Mouse (Mus musculus): ENCODE measurements around the gene Plvap. TPM values are rescaled to one million over a fixed set of nuclear protein-coding genes. Genes with fewer than 3 reads are reported as not detected.

The Plvap gene
- total RNA-seq, 2 experiments from 2014 or later, result 179 to 185 TPM

Other genes with a start within 250 kb of the Plvap start
- 10 to 100 TPM; 43.8 to 47.6 TPM for gene Myo9b, start 239.0 kb downstream of the Plvap start, total RNA-seq (2021)
- 10 to 100 TPM; 22.2 to 26.2 TPM for gene Haus8, start 238.8 kb downstream of the Plvap start, total RNA-seq (2021)
- 100 to 1,000 TPM; 210 to 221 TPM for gene Use1, start 144.9 kb downstream of the Plvap start, total RNA-seq (2021)
- gene Ocel1, start 140.5 kb downstream of the Plvap start, total RNA-seq (2021), result 10 to 100 TPM; 12.0 to 13.6 TPM
- gene Nr2f6, start 129.8 kb downstream of the Plvap start, total RNA-seq (2021), result 10 to 100 TPM; 67.6 to 70.6 TPM
- 10 to 100 TPM; 21.6 to 21.8 TPM for gene Ushbp1, start 116.0 kb downstream of the Plvap start, total RNA-seq (2021)
- 100 to 1,000 TPM; 108 to 109 TPM for gene Babam1, start 114.9 kb downstream of the Plvap start, total RNA-seq (2021)
- 10 to 100 TPM; 13.5 to 14.6 TPM for gene Ankle1, start 105.7 kb downstream of the Plvap start, total RNA-seq (2021)
- 10 to 100 TPM; 58.9 to 65.9 TPM for gene Abhd8, start 48.1 kb downstream of the Plvap start, total RNA-seq (2021)
- 10 to 100 TPM; 87.7 to 89.8 TPM for gene Mrpl34, start 46.8 kb downstream of the Plvap start, total RNA-seq (2021)
- gene Dda1, start 42.6 kb downstream of the Plvap start, total RNA-seq (2021), result 10 to 100 TPM; 61.2 to 61.4 TPM
- 10 to 100 TPM; 25.9 to 26.3 TPM for gene Ano8, start 25.8 kb downstream of the Plvap start, total RNA-seq (2021)
- gene Gtpbp3, start 23.6 kb downstream of the Plvap start, total RNA-seq (2021), result 10 to 100 TPM; 30.6 to 32.0 TPM
- under 1 TPM in 1 of 2 experiments, not detected in 1; 0.25 TPM for gene Ccdc194, start 14.0 kb upstream of the Plvap start, total RNA-seq (2021)
- gene Bst2, start 25.7 kb upstream of the Plvap start, total RNA-seq (2021), result 10 to 100 TPM; 39.6 to 46.0 TPM
- 10 to 100 TPM; 74.5 to 76.0 TPM for gene Mvb12a, start 31.2 kb upstream of the Plvap start, total RNA-seq (2021)
- gene Tmem221, start 47.1 kb upstream of the Plvap start, total RNA-seq (2021), result 1 to 10 TPM; 4.4 to 4.5 TPM
- under 1 TPM; 0.25 to 0.65 TPM for gene Nxnl1, start 54.8 kb upstream of the Plvap start, total RNA-seq (2021)
- 100 to 1,000 TPM; 110 to 111 TPM for gene Slc27a1, start 57.1 kb upstream of the Plvap start, total RNA-seq (2021)
- 100 to 1,000 TPM; 136 to 144 TPM for gene Pgls, start 80.4 kb upstream of the Plvap start, total RNA-seq (2021)
- gene Fam129c, start 85.9 kb upstream of the Plvap start, total RNA-seq (2021), result 1 to 10 TPM; 3.4 to 4.3 TPM
- 10 to 100 TPM; 74.6 to 78.2 TPM for gene Colgalt1, start 99.2 kb upstream of the Plvap start, total RNA-seq (2021)
- 10 to 100 TPM; 11.7 to 12.9 TPM for gene Unc13a, start 160.0 kb upstream of the Plvap start, total RNA-seq (2021)
- gene Jak3, start 164.5 kb upstream of the Plvap start, total RNA-seq (2021), result 10 to 100 TPM; 17.7 to 19.3 TPM
- gene Insl3, start 177.5 kb upstream of the Plvap start, total RNA-seq (2021), result 1 to 10 TPM; 6.8 to 8.5 TPM
- 1 to 10 TPM; 4.4 to 5.0 TPM for gene B3gnt3, start 190.0 kb upstream of the Plvap start, total RNA-seq (2021)
- gene Fcho1, start 214.0 kb upstream of the Plvap start, total RNA-seq (2021), result 1 to 10 TPM; 8.4 to 9.8 TPM

Measured in adrenal gland, postnatal 4 days (tissue).